Mouse (Mus musculus) liver, adult 2 months (tissue): ENCODE data around the gene Rita1.

Experiments
- CTCF ChIP-seq: fragments of 200-500 bp; IDR thresholded peaks from 2 replicates; pipeline ENCODE4 v1.5.1; 2011; ENCODE audit warnings: low read depth, low read length, control low read depth
- POLR2A ChIP-seq: fragments of 200-500 bp; IDR thresholded peaks from 2 replicates; pipeline ENCODE4 v1.6.1; 2011; ENCODE audit warnings: low read length, control low read depth; ENCODE audit not compliant: insufficient read depth; ENCODE audit errors: extremely low read depth

DNA sequence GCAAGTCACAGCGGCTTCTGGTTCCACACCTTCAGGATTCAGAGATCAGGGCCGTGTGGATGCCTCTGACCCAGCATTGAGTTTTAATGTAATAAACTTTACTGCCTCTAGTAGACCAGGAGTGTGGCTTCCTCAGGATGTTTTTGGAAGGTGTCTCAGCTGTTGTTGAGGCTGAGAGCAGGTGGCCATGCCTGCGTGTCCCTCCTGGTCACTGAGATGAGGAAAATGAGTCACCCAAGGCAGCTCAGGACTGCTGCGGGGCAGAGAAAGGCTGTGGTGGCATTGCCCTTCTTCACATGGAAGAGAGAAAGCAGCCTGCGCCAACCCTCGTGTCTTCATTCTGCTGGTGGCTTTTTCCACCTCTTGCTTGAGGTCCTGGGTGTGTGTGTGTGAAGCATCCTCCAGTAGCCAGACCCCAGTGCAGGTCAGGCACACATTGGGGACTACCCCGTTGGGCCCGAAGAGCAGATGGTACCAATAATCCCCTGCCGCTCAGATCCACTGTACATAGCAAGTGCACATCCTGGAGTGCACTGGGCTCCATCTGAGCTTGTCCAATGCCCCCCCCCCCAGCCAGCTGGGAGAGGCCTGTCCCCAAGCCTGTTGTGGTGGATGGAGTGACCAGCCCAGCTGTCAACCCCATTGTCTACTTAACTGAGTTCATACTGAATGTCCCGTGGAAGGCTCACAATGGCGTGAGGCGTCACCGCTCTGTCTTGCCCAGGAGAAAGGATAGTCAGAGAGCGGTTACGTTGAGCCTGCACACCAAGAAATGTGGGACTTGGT is 15.3 kb upstream of the Rita1 start:
- TF ChIP-seq POLR2A (no peak), CTCF (no peak)
